Mouse (Mus musculus): Measurements from ENCODE around the gene Gm9745. TPM values are rescaled to one million over a fixed set of nuclear protein-coding genes. Genes with fewer than 3 reads are reported as not detected.
A peak's percentile ranks its signal among the peaks of the same experiment; 100 is the strongest.
"Not testable (repeated sequence)": the region's sequence is repeated elsewhere in the genome, so short reads cannot be mapped to it uniquely, and the experiment has no call there.

Gm9745 gene
- not detected in 2 replicates for polyA plus RNA-seq (2014; fragmentation: Nextera tagmentation; extraction: Ambion mirVana)

GRCm38 (mm10) chr13:8948131-8948530, at the start of gene Gm9745:
Gene Gm9745 (minus strand): TSS chr13:8948231.
- not testable (repeated sequence) for H3K9ac ChIP-seq (ENCODE audit: low read depth, low read length); ATAC-seq (ENCODE audit: low FRiP score); H3K27me3 ChIP-seq (ENCODE audit: control insufficient read depth, insufficient read depth, low read length); H3K36me3 ChIP-seq (ENCODE audit: control insufficient read depth, insufficient read depth, low read length); H3K4me3 ChIP-seq (ENCODE audit: low read depth, low read length); H3K27ac ChIP-seq (ENCODE audit: low read depth, low read length); H3K9me3 ChIP-seq (ENCODE audit: control insufficient read depth, low read length); H3K4me2 ChIP-seq (replicated peaks; ENCODE audit: low read depth, low read length); H3K4me1 ChIP-seq (replicated peaks; ENCODE audit: control insufficient read depth, insufficient read depth, low read length); DNase-seq (ENCODE audit: low spot score)

GRCm38 (mm10) chr13:8997221-8997620, 49.2 kb upstream of the Gm9745 start:
- not testable (repeated sequence) for H3K4me1 ChIP-seq (replicated peaks; ENCODE audit: control insufficient read depth, insufficient read depth, low read length); H3K36me3 ChIP-seq (ENCODE audit: control insufficient read depth, insufficient read depth, low read length); H3K9ac ChIP-seq (ENCODE audit: low read depth, low read length); H3K4me3 ChIP-seq (ENCODE audit: low read depth, low read length); H3K9me3 ChIP-seq (ENCODE audit: control insufficient read depth, low read length); H3K27ac ChIP-seq (ENCODE audit: low read depth, low read length); H3K4me2 ChIP-seq (replicated peaks; ENCODE audit: low read depth, low read length); H3K27me3 ChIP-seq (ENCODE audit: control insufficient read depth, insufficient read depth, low read length); ATAC-seq (ENCODE audit: low FRiP score); DNase-seq (ENCODE audit: low spot score)
- WGBS = 88% methylated on average over 5 of the region's 5 CpGs

- Histone ChIP-seq H3K4me2 (replicated peaks; ENCODE audit: low read depth, low read length) (peak within 1 kb of the TSS; percentile 59), H3K27me3 (ENCODE audit: control insufficient read depth, insufficient read depth, low read length) (no peaks in the 10 kb centered on the region), H3K9me3 (ENCODE audit: control insufficient read depth, low read length) (no peaks in the 10 kb centered on the region), H3K36me3 (ENCODE audit: control insufficient read depth, insufficient read depth, low read length) (no peaks in the 10 kb centered on the region), H3K4me1 (replicated peaks; ENCODE audit: control insufficient read depth, insufficient read depth, low read length) (peaks cover 3% of the 10 kb centered on the region; the same call in 1 of the 2 replicates), H3K9ac (ENCODE audit: low read depth, low read length) (peak within 1 kb of the TSS; percentile 82), H3K4me3 (ENCODE audit: low read depth, low read length) (peak within 1 kb of the TSS; percentile 85), H3K27ac (ENCODE audit: low read depth, low read length) (peak within 1 kb of the TSS; percentile 55; the same call in 1 of the 2 replicates)
- WGBS = under 1% methylated on average over 51 of the region's 51 CpGs
- peak; percentile 98 for ATAC-seq (ENCODE audit: low FRiP score)
- peak; percentile 97 for DNase-seq (ENCODE audit: low spot score)
Observed at GRCm38 (mm10) chr13:8995990-8996786, 48.2 kb upstream of the Gm9745 start, which contains the start of gene Gtpbp4. Gene Gtpbp4 (minus strand): TSS chr13:8996083.

- H3K9me3 ChIP-seq (ENCODE audit: control insufficient read depth, low read length) = no peaks in the 10 kb centered on the region
- H3K27ac ChIP-seq (ENCODE audit: low read depth, low read length) = no peak overlapping the region
- 3% methylated on average over 33 of the region's 33 CpGs for WGBS
Observed at GRCm38 (mm10) chr13:8995159-8995989, 47.3 kb upstream of the Gm9745 start.

GRCm38 (mm10) chr13:8992231-8992630, 44.2 kb upstream of the Gm9745 start:
- Histone ChIP-seq H3K4me1 (replicated peaks; ENCODE audit: control insufficient read depth, insufficient read depth, low read length) (peaks cover 3% of the 10 kb centered on the region; the same call in 1 of the 2 replicates), H3K4me2 (replicated peaks; ENCODE audit: low read depth, low read length) (no peak overlapping the region), H3K36me3 (ENCODE audit: control insufficient read depth, insufficient read depth, low read length) (no peaks in the 10 kb centered on the region), H3K9me3 (ENCODE audit: control insufficient read depth, low read length) (no peaks in the 10 kb centered on the region), H3K9ac (ENCODE audit: low read depth, low read length) (no peak overlapping the region), H3K27ac (ENCODE audit: low read depth, low read length) (no peak overlapping the region), H3K27me3 (ENCODE audit: control insufficient read depth, insufficient read depth, low read length) (no peaks in the 10 kb centered on the region), H3K4me3 (ENCODE audit: low read depth, low read length) (no peak overlapping the region)
- ATAC-seq (ENCODE audit: low FRiP score) (no peak), DNase-seq (ENCODE audit: low spot score) (no peak)
- WGBS = 95% methylated on average over 6 of the region's 6 CpGs

More at GRCm38 (mm10) chr13:8995159-8995989, 47.3 kb upstream of the Gm9745 start:
- ATAC-seq (ENCODE audit: low FRiP score) = peak; percentile 86
- Histone ChIP-seq H3K4me2 (replicated peaks; ENCODE audit: low read depth, low read length) (peak overlapping the region; percentile 53), H3K4me3 (ENCODE audit: low read depth, low read length) (peak overlapping the region; percentile 85), H3K27me3 (ENCODE audit: control insufficient read depth, insufficient read depth, low read length) (no peaks in the 10 kb centered on the region), H3K36me3 (ENCODE audit: control insufficient read depth, insufficient read depth, low read length) (no peaks in the 10 kb centered on the region), H3K9ac (ENCODE audit: low read depth, low read length) (peak overlapping the region; percentile 82), H3K4me1 (replicated peaks; ENCODE audit: control insufficient read depth, insufficient read depth, low read length) (peaks cover 3% of the 10 kb centered on the region; the same call in 1 of the 2 replicates)
- DNase-seq (ENCODE audit: low spot score) = peak; percentile 71

- Histone ChIP-seq H3K27me3 (ENCODE audit: control insufficient read depth, insufficient read depth, low read length) (no peaks in the 10 kb centered on the region), H3K27ac (ENCODE audit: low read depth, low read length) (no peak overlapping the region), H3K9me3 (ENCODE audit: control insufficient read depth, low read length) (no peaks in the 10 kb centered on the region), H3K36me3 (ENCODE audit: control insufficient read depth, insufficient read depth, low read length) (peaks cover 7% of the 10 kb centered on the region; the same call in 1 of the 2 replicates), H3K9ac (ENCODE audit: low read depth, low read length) (no peak overlapping the region), H3K4me2 (replicated peaks; ENCODE audit: low read depth, low read length) (no peak overlapping the region), H3K4me1 (replicated peaks; ENCODE audit: control insufficient read depth, insufficient read depth, low read length) (no peaks in the 10 kb centered on the region), H3K4me3 (ENCODE audit: low read depth, low read length) (no peak overlapping the region)
- no peak for DNase-seq (ENCODE audit: low spot score)
- WGBS = 98% methylated on average over 3 of the region's 3 CpGs
- no peak for ATAC-seq (ENCODE audit: low FRiP score)
Observed at GRCm38 (mm10) chr13:8972972-8973371, 24.9 kb upstream of the Gm9745 start.

GRCm38 (mm10) chr13:8972369-8972768, 24.3 kb upstream of the Gm9745 start:
- Histone ChIP-seq H3K9me3 (ENCODE audit: control insufficient read depth, low read length) (no peaks in the 10 kb centered on the region), H3K4me1 (replicated peaks; ENCODE audit: control insufficient read depth, insufficient read depth, low read length) (no peaks in the 10 kb centered on the region), H3K9ac (ENCODE audit: low read depth, low read length) (no peak overlapping the region), H3K27me3 (ENCODE audit: control insufficient read depth, insufficient read depth, low read length) (no peaks in the 10 kb centered on the region), H3K4me3 (ENCODE audit: low read depth, low read length) (no peak overlapping the region), H3K4me2 (replicated peaks; ENCODE audit: low read depth, low read length) (no peak overlapping the region), H3K36me3 (ENCODE audit: control insufficient read depth, insufficient read depth, low read length) (peaks cover 7% of the 10 kb centered on the region; the same call in 1 of the 2 replicates), H3K27ac (ENCODE audit: low read depth, low read length) (no peak overlapping the region)
- ATAC-seq (ENCODE audit: low FRiP score) = no peak
- no peak for DNase-seq (ENCODE audit: low spot score)

- no peak overlapping the region for H3K4me2 ChIP-seq (replicated peaks; ENCODE audit: low read depth, low read length)
- H3K9ac ChIP-seq (ENCODE audit: low read depth, low read length) = no peak overlapping the region
- H3K27ac ChIP-seq (ENCODE audit: low read depth, low read length) = no peak overlapping the region
- no peak for ATAC-seq (ENCODE audit: low FRiP score)
- DNase-seq (ENCODE audit: low spot score) = no peak
- H3K4me3 ChIP-seq (ENCODE audit: low read depth, low read length) = no peak overlapping the region
- no peaks in the 10 kb centered on the region for H3K27me3 ChIP-seq (ENCODE audit: control insufficient read depth, insufficient read depth, low read length)
- H3K9me3 ChIP-seq (ENCODE audit: control insufficient read depth, low read length) = no peaks in the 10 kb centered on the region
- 89% methylated on average over 8 of the region's 8 CpGs for WGBS
- no peaks in the 10 kb centered on the region for H3K4me1 ChIP-seq (replicated peaks; ENCODE audit: control insufficient read depth, insufficient read depth, low read length)
- H3K36me3 ChIP-seq (ENCODE audit: control insufficient read depth, insufficient read depth, low read length) = no peaks in the 10 kb centered on the region
Observed at GRCm38 (mm10) chr13:8967742-8968141, 19.7 kb upstream of the Gm9745 start.

Data from hindbrain, embryonic 11.5 days (tissue).